Mouse (Mus musculus) right cerebral cortex, postnatal 14 days (tissue): ENCODE results near the gene Phf11a.
"Not testable (repeated sequence)": the region's sequence is repeated elsewhere in the genome, so short reads cannot be mapped to it uniquely, and the experiment has no call there.

Experiments
- DNase-seq: peaks from one replicate; pipeline ENCODE4 v3.0.0; 2022

Gene Phf11a

GRCm38 (mm10) chr14:59297391-59297790 lies at the start of gene Phf11a:
Gene Phf11a (minus strand): TSS chr14:59297522.
- not testable (repeated sequence) for DNase-seq

GRCm38 (mm10) chr14:59341189-59341588 lies 43.9 kb upstream of the Phf11a start, which contains the start of gene Phf11b:
Gene Phf11b (minus strand): TSS chr14:59341351.
- not testable (repeated sequence) for DNase-seq

GRCm38 (mm10) chr14:59339541-59339940 lies 42.2 kb upstream of the Phf11a start:
- DNase-seq = no peak

DNA sequence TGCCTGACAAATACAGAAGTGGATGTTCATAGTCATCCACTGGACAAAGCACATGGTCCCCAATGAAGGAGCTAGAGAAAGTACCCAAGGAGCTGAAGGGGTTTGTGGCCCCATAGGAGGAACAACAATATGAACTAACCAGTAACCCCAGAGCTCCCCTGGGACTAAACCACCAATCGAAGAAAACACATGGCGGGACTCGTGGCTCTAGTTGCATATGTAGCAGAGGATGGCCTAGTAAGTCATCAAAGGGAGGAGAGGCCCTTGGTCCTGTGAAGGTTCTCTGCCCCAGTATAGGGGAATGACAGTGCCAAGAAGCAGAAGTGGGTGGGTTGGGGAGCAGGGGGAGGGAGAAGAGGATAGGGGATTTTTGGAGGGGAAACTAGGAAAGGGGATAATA lies 38.7 kb upstream of the Phf11a start:
- DNase-seq = not testable (repeated sequence)

- peak; percentile 15 for DNase-seq
Measured at GRCm38 (mm10) chr14:59330499-59330898, 33.2 kb upstream of the Phf11a start.

DNA sequence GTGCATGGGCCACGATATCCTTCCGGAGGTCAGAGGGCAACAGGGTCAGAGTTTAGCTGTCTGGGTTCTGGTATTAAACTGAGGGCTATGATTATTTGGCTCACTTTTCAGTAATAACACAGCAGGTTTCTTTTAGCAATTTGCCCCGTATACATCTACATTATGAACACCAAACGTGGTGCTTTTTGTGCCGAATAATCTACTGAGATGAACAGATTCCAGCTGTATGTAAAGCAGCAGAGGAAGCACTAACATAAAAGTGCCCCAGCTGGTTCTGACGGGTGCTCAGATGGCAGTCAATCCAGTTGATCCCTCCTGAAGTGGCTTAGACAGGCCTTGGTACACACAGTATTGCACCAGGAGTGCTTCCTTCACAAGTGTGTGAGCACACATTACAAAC lies 22.6 kb upstream of the Phf11a start:
- not testable (repeated sequence) for DNase-seq

DNA sequence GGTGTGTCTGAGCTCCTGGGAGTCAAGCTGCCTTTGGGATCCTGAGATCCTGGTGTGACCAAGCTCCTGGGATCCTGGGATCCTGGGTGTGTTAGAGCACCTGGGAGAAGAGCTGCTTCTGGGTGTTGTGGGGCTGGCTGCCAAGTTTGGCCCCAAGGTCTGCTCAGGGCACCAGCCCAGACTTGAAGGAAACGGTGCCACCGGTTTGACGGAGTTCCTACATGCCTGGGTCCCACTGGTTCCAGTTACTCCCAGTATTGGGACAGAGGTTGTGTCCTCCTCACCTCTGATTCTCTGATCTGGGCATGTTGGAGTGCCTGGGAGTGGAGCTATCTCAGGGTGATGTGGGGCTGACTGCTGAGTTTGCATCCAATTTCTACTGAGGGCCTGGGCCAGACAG lies 21.7 kb upstream of the Phf11a start:
- not testable (repeated sequence) for DNase-seq

- DNase-seq = not testable (repeated sequence)
Measured at GRCm38 (mm10) chr14:59291769-59292168, 5.6 kb downstream of the Phf11a start.

DNA sequence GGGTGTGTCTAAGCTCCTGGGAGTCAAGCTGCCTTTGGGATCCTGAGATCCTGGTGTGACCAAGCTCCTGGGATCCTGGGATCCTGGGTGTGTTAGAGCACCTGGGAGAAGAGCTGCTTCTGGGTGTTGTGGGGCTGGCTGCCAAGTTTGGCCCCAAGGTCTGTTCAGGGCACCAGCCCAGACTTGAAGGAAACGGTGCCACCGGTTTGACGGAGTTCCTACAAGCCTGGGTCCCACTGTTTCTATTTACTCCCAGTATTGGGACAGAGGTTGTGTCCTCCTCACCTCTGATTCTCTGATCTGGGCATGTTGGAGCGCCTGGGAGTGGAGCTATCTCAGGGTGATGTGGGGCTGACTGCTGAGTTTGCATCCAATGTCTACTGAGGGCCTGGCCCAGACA lies 22.4 kb downstream of the Phf11a start:
- not testable (repeated sequence) for DNase-seq

DNA sequence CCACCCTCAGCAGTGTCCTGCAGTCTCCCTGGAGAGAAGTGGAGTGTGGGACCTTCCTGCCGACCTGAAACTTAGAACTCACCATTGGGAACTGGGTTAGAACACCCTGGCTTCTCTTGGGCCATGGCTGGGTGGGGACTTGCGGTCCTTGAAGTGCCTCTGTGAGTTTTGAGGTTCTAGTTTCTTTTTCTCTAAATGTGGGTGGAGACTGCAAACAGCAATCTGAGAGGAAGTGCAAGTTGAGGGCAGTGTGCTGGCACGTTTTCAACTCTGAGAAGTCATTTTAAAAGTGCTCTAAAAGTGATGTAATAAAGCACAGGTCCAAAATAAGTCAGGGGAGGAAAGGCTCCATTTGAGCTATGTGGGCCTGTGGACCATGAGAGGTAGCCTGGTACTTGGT lies 37.3 kb downstream of the Phf11a start, which contains the start of gene Gm6904:
Gene Gm6904, minus strand, starts transcription at position 161 of the 400 bp plus-strand sequence.
- DNase-seq = no peak

DNA sequence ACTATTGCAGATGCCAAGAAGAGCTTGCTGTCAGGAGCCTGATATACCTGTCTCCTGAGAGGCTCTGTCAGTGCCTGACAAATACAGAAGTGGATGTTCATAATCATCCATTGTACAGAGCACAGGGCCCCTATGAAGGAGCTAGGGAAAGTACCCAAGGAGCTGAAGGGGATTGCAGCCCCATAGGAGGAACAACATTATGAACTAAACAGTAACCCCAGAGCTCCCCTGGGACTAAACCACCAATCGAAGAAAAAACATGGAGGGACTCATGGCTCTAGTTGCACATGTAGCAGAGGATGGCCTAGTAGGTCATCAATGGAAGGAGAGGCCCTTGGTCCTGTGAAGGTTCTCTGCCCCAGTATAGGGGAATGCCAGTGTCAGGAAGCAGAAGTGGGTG lies 41.5 kb downstream of the Phf11a start:
- DNase-seq = not testable (repeated sequence)

DNA sequence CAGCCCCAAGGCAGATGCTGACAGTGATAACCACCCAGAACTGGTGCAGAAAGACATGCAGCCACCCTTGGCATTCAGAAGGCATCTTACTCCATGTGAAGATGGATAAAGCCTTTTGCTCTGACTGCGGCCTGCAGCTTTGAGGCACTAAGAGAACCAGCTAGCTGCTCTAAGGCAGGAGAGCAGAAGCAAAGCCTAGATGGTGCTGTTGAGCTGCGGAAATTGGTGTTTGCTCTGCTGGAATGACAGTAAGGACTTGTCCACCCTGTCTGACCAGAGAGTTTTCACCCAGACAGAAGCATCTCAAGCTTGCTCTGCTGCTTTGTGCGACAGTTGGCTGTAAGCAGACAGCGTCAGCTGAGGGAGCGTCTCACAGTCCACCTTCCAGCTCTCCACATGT lies 47.0 kb downstream of the Phf11a start:
- not testable (repeated sequence) for DNase-seq

DNA sequence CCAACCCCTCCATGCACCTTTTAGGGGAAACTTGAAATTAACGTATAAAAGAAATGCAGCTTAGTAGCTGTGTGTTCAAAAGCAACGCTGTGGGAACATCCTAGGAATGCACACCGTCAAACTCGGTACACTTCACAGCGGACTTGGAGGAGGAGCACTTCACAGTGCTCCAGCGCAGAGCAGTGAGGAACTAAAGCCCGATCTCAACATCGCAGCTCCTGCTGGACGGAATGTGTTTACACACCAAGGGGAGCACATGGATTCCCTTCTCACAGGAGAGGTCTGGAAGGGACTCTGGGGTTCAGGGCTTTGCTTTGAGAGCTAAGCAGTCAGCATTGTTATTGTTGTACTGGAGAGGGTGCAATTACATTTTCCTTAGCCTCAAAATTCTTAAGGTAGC lies 63.7 kb downstream of the Phf11a start:
- DNase-seq = no peak

DNA sequence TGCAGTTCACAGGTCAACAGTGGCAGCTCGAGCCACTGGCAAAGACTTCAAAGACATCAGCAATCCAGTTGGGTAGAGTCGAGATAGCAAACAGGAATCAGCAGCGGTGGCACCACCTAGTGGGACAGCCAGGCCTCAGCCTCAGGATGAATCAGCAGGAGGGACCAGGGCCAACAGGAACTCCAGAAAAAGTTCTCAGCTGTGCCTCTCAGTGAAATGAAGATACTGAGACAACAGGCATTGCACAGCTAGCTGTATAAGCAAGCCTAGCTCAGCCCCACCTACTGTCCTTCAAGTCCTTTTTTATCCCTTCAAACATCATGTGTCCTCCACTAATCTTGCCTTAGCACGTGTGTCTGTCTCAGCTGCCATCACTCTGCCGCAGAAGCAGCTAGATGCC lies 65.3 kb downstream of the Phf11a start:
- no peak for DNase-seq

DNA sequence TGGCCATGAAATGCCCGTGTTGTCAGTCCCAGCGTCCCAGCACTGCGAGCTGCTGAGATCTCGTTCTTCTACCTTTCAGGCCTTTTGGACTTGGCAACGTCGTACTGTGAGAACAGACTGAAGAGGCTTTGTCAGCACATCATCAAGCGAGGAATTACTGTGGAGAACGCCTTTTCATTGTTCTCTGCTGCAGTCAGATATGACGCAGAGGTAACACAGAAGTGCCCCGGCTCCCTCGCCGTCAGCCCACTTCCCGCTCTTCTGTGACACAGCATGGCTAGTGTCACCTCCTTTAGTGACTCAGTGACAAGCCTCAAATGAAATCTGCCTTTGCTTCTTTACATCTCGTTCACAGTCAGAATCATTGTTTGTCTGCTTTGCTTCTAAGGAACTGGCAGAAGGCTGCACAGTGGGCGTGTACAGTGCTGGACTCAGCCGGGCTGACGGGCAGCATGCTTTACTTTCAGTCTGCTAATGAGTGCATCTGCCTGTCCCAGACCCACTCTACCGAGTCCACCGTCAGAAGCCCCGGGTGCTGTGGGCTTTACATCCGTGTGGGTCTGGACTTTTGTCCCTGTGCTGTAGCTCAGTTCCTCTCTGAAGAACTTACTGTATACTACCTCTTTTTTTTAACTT lies 66.9 kb downstream of the Phf11a start:
- DNase-seq = no peak

- DNase-seq = no peak
Measured at GRCm38 (mm10) chr14:59229822-59230221, 67.5 kb downstream of the Phf11a start.
